Mouse (Mus musculus) kidney, adult 9 months (tissue): ENCODE data around the gene Ap3m1.

Experiments
- DNase-seq: peaks from one replicate; pipeline ENCODE4 v3.0.0; 2022

Ap3m1 gene

GRCm38 (mm10) chr14:21065490-21066162, 13.3 kb upstream of the Ap3m1 start:
- no peak for DNase-seq

- no peak for DNase-seq
Measured at GRCm38 (mm10) chr14:21064321-21064720, 12.0 kb upstream of the Ap3m1 start.

- DNase-seq, result no peak
Measured at GRCm38 (mm10) chr14:21062766-21063513, 10.6 kb upstream of the Ap3m1 start.

GRCm38 (mm10) chr14:21058972-21059371, 6.7 kb upstream of the Ap3m1 start:
- no peak for DNase-seq

- DNase-seq, result peak; percentile 67
Measured at GRCm38 (mm10) chr14:21053586-21053985, 1.3 kb upstream of the Ap3m1 start.

- DNase-seq, result peak; percentile 74
Measured at GRCm38 (mm10) chr14:21053151-21053550, 843 bp upstream of the Ap3m1 start.

- peak; percentile 94 for DNase-seq
Measured at GRCm38 (mm10) chr14:21052781-21053130, 448 bp upstream of the Ap3m1 start.

GRCm38 (mm10) chr14:21051380-21052111, 762 bp downstream of the Ap3m1 start:
- DNase-seq, result no peak

GRCm38 (mm10) chr14:21050734-21051133, 1.6 kb downstream of the Ap3m1 start:
- peak; percentile 50 for DNase-seq

GRCm38 (mm10) chr14:21048879-21049278, 3.4 kb downstream of the Ap3m1 start:
- peak; percentile 70 for DNase-seq

GRCm38 (mm10) chr14:21047840-21048239, 4.5 kb downstream of the Ap3m1 start:
- DNase-seq, result no peak

GRCm38 (mm10) chr14:21039623-21040022, 12.7 kb downstream of the Ap3m1 start:
- no peak for DNase-seq

- DNase-seq, result no peak
Measured at GRCm38 (mm10) chr14:21039077-21039476, 13.2 kb downstream of the Ap3m1 start.

- DNase-seq, result no peak
Measured at GRCm38 (mm10) chr14:21034791-21035190, 17.5 kb downstream of the Ap3m1 start.

- no peak for DNase-seq
Measured at GRCm38 (mm10) chr14:21034271-21034670, 18.0 kb downstream of the Ap3m1 start.

- peak; percentile 79 for DNase-seq
Measured at GRCm38 (mm10) chr14:21031783-21032511, 20.4 kb downstream of the Ap3m1 start.

- DNase-seq, result no peak
Measured at GRCm38 (mm10) chr14:21029025-21029659, 23.2 kb downstream of the Ap3m1 start.

- DNase-seq, result no peak
Measured at GRCm38 (mm10) chr14:21027542-21027941, 24.8 kb downstream of the Ap3m1 start.

- no peak for DNase-seq
Measured at GRCm38 (mm10) chr14:21020435-21020834, 31.9 kb downstream of the Ap3m1 start.

GRCm38 (mm10) chr14:21018977-21019376, 33.3 kb downstream of the Ap3m1 start:
- DNase-seq, result peak; percentile 55

- no peak for DNase-seq
Measured at GRCm38 (mm10) chr14:21017871-21018270, 34.4 kb downstream of the Ap3m1 start.

GRCm38 (mm10) chr14:21013800-21014334, 38.4 kb downstream of the Ap3m1 start:
- no peak for DNase-seq
